Mouse (Mus musculus) olfactory bulb, adult 2 months (tissue): ENCODE measurements around the gene Flt3l.

ENCODE experiments used
- CTCF ChIP-seq: fragments of 200-500 bp; IDR thresholded peaks from 2 replicates; pipeline ENCODE4 v1.5.1; 2012; ENCODE audit warnings: low read depth, mild to moderate bottlenecking, low read length, moderate library complexity; ENCODE audit not compliant: insufficient read depth
- POLR2A ChIP-seq: fragments of 200-500 bp; IDR thresholded peaks from 2 replicates; pipeline ENCODE4 v1.6.1; 2012; ENCODE audit warnings: mild to moderate bottlenecking, low read depth, low read length, moderate library complexity; ENCODE audit not compliant: insufficient read depth

- TF ChIP-seq CTCF (no peak), POLR2A (no peak)
Observed at GRCm38 (mm10) chr7:45125144-45125600, 11.1 kb downstream of the Flt3l start.
